Mouse (Mus musculus) liver, embryonic 12.5 days (tissue): ENCODE data around the gene Lst1. TPM values are rescaled to one million over a fixed set of nuclear protein-coding genes. Genes with fewer than 3 reads are reported as not detected.

Experiments
- ATAC-seq: fragments of 200-750 bp; cut with Nextera tagmentation; 2 replicates; pipeline ENCODE4 v1.8.0; 2017; ENCODE audit warnings: moderate number of reproducible peaks, mild to moderate bottlenecking, moderate library complexity
- H3K27ac ChIP-seq: fragments of 300-500 bp; sonication (generic); 2 replicates; pipeline ENCODE4 v1.5.1; 2016; ENCODE audit warnings: mild to moderate bottlenecking
- H3K27me3 ChIP-seq: fragments of 300-500 bp; sonication (generic); replicated peaks from 2 replicates; pipeline ENCODE4 v1.6.1; 2016; ENCODE audit warnings: mild to moderate bottlenecking, moderate library complexity
- H3K36me3 ChIP-seq: fragments of 300-500 bp; sonication (generic); 2 replicates; pipeline ENCODE4 v1.6.1; 2016; ENCODE audit warnings: mild to moderate bottlenecking, moderate library complexity
- H3K4me1 ChIP-seq: fragments of 300-500 bp; sonication (generic); 2 replicates; pipeline ENCODE4 v1.6.1; 2016
- H3K4me2 ChIP-seq: fragments of 300-500 bp; sonication (generic); 2 replicates; pipeline ENCODE4 v1.6.1; 2016; ENCODE audit warnings: mild to moderate bottlenecking, moderate library complexity
- H3K4me3 ChIP-seq: fragments of 300-500 bp; sonication (generic); 2 replicates; pipeline ENCODE4 v1.5.1; 2016; ENCODE audit warnings: mild to moderate bottlenecking, moderate library complexity
- H3K9ac ChIP-seq: fragments of 300-500 bp; sonication (generic); 2 replicates; pipeline ENCODE4 v1.6.1; 2016; ENCODE audit warnings: mild to moderate bottlenecking, moderate library complexity
- H3K9me3 ChIP-seq: fragments of 300-500 bp; sonication (generic); replicated peaks from 2 replicates; pipeline ENCODE4 v1.6.1; 2016; ENCODE audit warnings: mild to moderate bottlenecking, moderate library complexity
- WGBS: fragments of 180-500 bp; shearing (Covaris S2); methylation state at CpG from one replicate; pipeline ENCODE4 v1.1.7; 2016; ENCODE audit not compliant: insufficient replicate concordance; 5-methylcytosine and 5-hydroxymethylcytosine counted together
- polyA plus RNA-seq: library from polyadenylated mRNA; unstranded; fragments of >200 nt; fragmentation: Nextera tagmentation; extraction: Ambion mirVana; gene quantifications from 2 replicates; pipeline ENCODE4 v1.2.1, GENCODE M21; 2016

Gene Lst1
- polyA plus RNA-seq, 1 experiment from 2014 or later, result 23.7 TPM

DNA sequence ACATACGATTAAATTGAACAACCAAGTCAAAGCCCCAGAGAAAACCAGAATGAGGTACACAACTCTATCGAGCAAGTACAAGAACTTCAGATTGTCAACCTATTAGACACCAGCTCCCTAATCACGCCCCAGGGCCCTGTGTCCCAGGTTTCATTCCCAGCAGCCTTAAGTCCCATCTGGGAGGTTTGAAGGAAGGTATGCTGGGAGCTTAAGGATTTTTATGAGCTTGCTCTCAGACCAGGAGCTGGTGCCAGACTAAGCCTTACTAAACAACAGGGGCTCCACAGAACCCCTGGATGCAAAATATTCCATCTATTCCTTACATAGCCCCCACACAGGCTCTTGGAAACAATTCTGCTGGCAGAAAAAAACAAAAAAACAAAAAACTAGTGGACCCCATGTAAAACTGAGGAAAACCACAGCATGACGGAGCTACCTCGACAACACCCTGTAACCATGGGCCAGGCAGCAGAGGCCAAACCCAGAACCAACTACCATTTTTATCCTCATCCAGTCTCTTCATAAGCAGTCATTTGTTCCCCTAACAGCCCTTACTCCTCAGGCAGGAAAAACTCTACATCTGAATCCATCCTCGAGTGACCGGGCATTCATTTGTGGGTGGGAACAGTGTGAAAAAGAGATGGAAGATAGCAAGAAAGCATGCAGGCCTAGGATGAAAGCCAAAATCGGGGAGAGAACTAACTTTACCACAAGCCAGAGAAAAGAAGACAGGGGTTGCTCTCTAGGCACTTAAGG, 24.7 kb downstream of the Lst1 start:
- peak overlapping the region; percentile 99 for H3K9ac ChIP-seq
- no peaks in the 10 kb centered on the region for H3K27me3 ChIP-seq
- no peak for ATAC-seq
- whole genome bisulfite sequencing, result 15% methylated on average over 8 of the region's 8 CpGs
- H3K36me3 ChIP-seq, result peaks cover 44% of the 10 kb centered on the region
- peak overlapping the region; percentile 96 for H3K4me3 ChIP-seq
- H3K9me3 ChIP-seq, result no peaks in the 10 kb centered on the region
- peak overlapping the region; percentile 78 for H3K4me2 ChIP-seq
- peaks cover 39% of the 10 kb centered on the region for H3K4me1 ChIP-seq
- peak overlapping the region; percentile 95 for H3K27ac ChIP-seq

DNA sequence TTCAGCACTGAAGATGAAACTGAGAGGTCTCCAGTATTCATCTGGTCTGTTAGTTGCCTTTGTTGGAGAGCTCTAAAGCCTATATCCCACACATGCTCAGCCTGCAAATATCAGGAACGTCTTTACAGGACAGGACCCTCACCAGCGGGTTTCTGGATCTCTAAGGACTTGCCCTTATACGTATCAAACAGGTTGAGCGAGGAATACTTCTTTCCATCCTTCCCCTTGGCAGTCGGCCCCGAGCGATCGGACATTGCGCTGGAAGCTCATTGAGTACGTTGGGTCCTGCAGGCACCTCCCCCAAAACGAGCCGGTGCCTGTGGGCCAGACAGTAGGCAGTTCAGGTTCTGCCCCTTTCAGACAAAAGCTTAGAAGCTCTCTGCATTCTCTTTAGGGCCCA, 25.5 kb downstream of the Lst1 start:
- H3K27ac ChIP-seq, result no peak overlapping the region; the same call in 1 of the 2 replicates
- no peaks in the 10 kb centered on the region for H3K9me3 ChIP-seq
- peaks cover 39% of the 10 kb centered on the region for H3K4me1 ChIP-seq
- peak overlapping the region; percentile 99 for H3K9ac ChIP-seq
- peaks cover 52% of the 10 kb centered on the region for H3K36me3 ChIP-seq
- H3K4me3 ChIP-seq, result peak overlapping the region; percentile 96
- peak overlapping the region; percentile 78 for H3K4me2 ChIP-seq
- 64% methylated on average over 12 of the region's 12 CpGs for WGBS
- ATAC-seq, result no peak
- no peaks in the 10 kb centered on the region for H3K27me3 ChIP-seq

DNA sequence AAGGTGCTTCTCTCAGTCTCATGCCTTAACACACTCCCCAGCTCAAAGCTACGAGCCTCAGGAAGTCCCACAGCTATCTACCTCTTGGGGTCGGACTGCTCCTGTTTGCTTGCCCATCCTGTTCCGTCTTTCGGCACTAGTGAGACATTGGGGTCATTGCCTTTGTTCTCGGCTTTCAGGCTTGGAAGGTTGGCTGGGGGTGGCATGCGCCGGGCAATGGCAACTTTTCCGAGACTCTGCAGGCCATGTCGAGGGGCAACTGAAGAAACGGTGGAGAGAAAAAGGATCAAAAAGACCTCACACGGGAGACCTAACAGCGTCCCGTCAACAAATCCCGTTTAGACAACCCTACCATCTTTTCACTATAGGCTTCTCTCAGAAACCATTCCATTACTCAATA, 26.1 kb downstream of the Lst1 start:
- Histone ChIP-seq H3K4me3 (0 out of 2 replicates have a peak overlapping the region, but pooled peaks have one; percentile 3), H3K9me3 (no peaks in the 10 kb centered on the region), H3K36me3 (peaks cover 58% of the 10 kb centered on the region), H3K27ac (no peak overlapping the region), H3K4me2 (peak overlapping the region; percentile 78), H3K9ac (peak overlapping the region; percentile 99; the same call in 1 of the 2 replicates), H3K4me1 (peaks cover 39% of the 10 kb centered on the region), H3K27me3 (no peaks in the 10 kb centered on the region)
- ATAC-seq, result no peak
- WGBS, result 80% methylated on average over 14 of the region's 14 CpGs

DNA sequence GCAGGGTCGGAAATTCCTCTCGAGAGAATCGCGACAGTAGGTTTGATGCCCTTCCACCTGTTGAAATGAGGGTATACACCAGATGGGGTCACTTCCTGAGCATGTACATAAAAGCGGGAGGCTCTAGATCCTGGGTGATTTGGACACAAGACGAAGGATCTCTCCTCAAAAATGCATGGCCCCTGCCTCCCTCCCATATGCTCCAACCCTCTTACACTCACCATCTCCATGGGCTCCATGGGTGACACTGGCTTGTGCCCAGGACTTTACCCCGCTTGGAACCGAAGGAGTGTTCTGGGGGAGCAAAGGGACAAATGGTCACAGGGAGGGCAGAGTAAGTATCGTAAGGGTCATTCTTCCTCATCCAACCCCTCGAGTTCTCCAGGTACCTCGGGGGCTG, 26.8 kb downstream of the Lst1 start:
- H3K4me3 ChIP-seq, result no peak overlapping the region

DNA sequence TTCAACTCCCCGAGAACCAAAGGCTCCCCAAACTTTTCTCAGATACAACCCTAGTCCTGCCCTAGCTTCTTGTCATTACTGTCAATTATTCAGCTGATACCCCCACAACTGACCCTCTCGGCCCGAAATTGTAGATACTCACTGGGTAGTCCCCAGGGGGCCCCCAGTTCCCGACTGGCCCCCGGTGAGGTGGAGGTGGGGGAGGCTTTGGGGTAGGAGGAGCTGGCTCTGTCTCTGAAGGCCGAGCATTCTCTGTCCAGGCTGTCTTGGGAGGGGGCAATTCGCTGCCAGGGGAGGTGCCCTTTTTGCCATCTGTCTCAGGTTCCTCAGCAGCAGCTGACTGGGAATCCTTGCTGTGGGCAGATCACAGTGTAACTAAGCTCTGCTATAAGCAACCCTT, 28.6 kb downstream of the Lst1 start:
- Histone ChIP-seq H3K4me1 (peaks cover 30% of the 10 kb centered on the region), H3K4me3 (no peak overlapping the region), H3K4me2 (no peak overlapping the region), H3K27me3 (no peaks in the 10 kb centered on the region), H3K36me3 (peaks cover 83% of the 10 kb centered on the region), H3K9ac (no peak overlapping the region), H3K27ac (no peak overlapping the region), H3K9me3 (no peaks in the 10 kb centered on the region)
- no peak for ATAC-seq
- WGBS, result 80% methylated on average over 7 of the region's 7 CpGs

More for the DNA sequence above, 26.8 kb downstream of the Lst1 start:
- Histone ChIP-seq H3K4me1 (peaks cover 39% of the 10 kb centered on the region), H3K9me3 (no peaks in the 10 kb centered on the region), H3K27ac (no peak overlapping the region), H3K4me2 (no peak overlapping the region), H3K27me3 (no peaks in the 10 kb centered on the region), H3K9ac (0 out of 2 replicates have a peak overlapping the region, but pooled peaks have one; percentile 15), H3K36me3 (peaks cover 65% of the 10 kb centered on the region)
- WGBS, result 86% methylated on average over 11 of the region's 11 CpGs
- ATAC-seq, result no peak

DNA sequence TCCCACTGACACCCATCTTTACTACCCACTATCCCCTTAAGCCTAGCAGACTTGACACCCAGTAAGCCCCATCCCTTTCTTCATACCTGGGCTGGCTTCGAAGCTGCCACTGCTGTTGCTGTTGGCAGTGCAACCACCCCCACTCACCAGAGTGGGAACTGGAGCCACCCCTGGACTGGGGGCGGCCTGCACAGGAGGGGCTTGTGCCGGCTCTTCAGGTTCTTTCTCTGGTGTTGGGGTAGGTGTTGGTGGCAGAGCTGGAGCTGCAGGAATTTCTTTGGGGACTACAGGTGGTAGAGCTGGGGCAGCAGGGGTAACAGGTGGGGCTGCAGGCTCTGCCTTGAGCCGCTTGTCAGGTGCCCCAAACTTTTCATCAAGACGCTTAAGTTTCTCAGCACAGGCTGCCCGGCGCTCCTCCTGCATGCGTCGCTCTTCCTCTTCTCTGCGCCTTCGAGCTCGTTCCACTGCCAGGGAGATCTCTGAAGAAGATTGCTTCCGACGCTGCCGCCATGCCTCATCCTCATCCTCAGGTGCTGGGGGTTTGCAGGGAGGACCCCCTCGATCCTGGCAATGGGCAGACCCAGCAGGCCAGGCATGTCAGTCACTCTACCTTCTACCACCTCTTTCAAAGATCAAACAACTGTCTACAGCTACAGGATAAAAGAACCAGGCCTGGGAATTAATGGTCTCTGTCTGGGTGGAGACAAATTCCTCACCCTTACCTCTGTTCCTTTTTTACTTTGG, 29.2 kb downstream of the Lst1 start:
- Histone ChIP-seq H3K36me3 (peaks cover 89% of the 10 kb centered on the region), H3K9ac (no peak overlapping the region), H3K9me3 (no peaks in the 10 kb centered on the region), H3K27ac (no peak overlapping the region), H3K4me2 (no peak overlapping the region), H3K4me3 (no peak overlapping the region), H3K27me3 (no peaks in the 10 kb centered on the region), H3K4me1 (peaks cover 30% of the 10 kb centered on the region)
- 84% methylated on average over 16 of the region's 16 CpGs for WGBS
- ATAC-seq, result no peak

DNA sequence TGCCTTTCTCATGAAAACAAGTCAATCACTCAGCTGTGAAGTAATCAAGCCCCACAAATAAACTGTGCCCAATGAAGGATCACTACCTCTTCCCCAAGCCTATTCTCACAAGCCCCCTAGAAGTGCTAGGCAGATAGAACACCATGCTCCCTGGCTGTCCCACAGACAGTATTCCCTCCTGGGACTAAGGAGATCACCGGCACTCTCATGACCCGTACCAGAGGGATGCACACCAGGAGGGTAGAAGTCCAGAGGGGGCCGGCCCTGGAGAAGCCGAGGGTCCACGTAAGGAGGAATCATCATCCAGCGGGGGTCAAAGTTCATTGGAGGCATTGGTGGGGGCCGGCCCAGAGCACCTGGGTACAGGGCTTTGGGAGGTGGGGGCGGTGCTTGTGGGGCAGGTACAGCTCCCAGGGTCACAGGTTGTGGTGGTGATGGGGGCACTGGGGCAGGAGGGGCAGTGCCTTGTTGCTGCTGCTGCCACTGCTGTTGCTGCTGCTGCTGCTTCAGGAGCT, 30.5 kb downstream of the Lst1 start:
- no peaks in the 10 kb centered on the region for H3K9me3 ChIP-seq
- H3K9ac ChIP-seq, result no peak overlapping the region
- no peak overlapping the region for H3K27ac ChIP-seq
- no peak for ATAC-seq
- WGBS, result 85% methylated on average over 8 of the region's 8 CpGs
- H3K36me3 ChIP-seq, result peaks cover 100% of the 10 kb centered on the region
- peaks cover 17% of the 10 kb centered on the region for H3K4me1 ChIP-seq
- no peak overlapping the region for H3K4me2 ChIP-seq
- H3K27me3 ChIP-seq, result no peaks in the 10 kb centered on the region
- no peak overlapping the region for H3K4me3 ChIP-seq

DNA sequence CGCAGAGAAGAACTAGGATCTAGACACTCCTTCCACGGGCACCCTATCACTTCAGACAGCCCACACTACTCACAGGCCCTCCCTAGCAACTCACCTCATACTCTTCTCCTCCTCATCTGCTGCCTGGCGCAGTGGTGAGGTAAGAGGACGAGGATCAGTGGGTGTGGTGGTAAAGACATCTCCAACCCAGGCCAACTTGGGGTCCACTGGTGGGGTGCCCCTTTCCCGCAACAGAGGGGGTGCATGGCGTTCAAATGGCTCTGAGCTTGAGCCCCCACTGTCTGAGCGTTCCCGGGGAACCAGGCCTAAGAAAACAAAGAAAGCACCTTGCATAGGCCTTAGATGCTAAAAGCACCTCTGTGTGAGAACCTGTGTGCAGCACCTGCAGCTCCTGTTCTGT, 31.0 kb downstream of the Lst1 start:
- Histone ChIP-seq H3K9me3 (no peaks in the 10 kb centered on the region), H3K4me3 (no peak overlapping the region), H3K9ac (no peak overlapping the region), H3K27ac (no peak overlapping the region), H3K4me2 (no peak overlapping the region), H3K27me3 (no peaks in the 10 kb centered on the region), H3K36me3 (peaks cover 100% of the 10 kb centered on the region), H3K4me1 (peaks cover 12% of the 10 kb centered on the region)
- ATAC-seq, result no peak
- 86% methylated on average over 8 of the region's 8 CpGs for WGBS

DNA sequence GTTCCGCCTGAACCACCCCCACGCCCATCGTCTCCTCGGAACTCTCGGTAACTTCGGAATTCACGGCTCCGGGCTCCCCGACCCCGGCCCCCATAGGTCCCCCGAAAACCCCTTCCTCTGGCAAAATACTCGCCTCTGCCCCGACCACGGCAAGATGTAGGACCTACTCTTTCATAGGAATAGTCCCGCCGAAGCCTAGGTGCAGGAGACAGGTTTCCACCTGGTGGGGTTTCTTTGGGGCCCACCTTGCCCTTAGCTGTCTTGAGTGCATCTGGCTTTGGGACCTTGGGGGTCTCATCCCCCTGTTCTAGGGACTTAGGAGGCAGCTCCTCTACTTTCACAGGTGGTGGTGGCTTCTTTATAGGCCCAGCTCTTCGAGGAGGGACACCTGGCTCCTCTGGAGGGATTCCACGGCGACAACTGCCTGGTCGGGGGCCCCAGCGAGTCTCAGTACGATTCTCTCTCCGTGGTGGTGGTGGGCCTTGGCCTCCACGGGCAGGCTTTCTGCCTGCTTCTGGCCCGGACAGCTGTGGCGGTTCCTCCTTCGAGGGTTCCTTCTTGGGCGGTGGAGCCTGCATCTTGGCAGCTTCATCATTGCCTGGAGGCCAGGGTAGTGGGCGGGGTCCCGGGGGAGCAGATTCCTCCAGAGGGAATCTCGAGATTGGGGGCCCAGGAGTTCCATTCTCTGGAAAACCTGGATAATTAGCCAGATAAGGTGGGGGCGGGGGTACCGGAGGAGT, 31.6 kb downstream of the Lst1 start:
- no peak overlapping the region for H3K27ac ChIP-seq
- H3K4me3 ChIP-seq, result no peak overlapping the region
- 86% methylated on average over 33 of the region's 33 CpGs for WGBS
- H3K27me3 ChIP-seq, result no peaks in the 10 kb centered on the region
- no peaks in the 10 kb centered on the region for H3K9me3 ChIP-seq
- H3K36me3 ChIP-seq, result peaks cover 100% of the 10 kb centered on the region
- ATAC-seq, result no peak
- H3K9ac ChIP-seq, result no peak overlapping the region
- no peak overlapping the region for H3K4me2 ChIP-seq
- peaks cover 6% of the 10 kb centered on the region; the same call in 1 of the 2 replicates for H3K4me1 ChIP-seq

DNA sequence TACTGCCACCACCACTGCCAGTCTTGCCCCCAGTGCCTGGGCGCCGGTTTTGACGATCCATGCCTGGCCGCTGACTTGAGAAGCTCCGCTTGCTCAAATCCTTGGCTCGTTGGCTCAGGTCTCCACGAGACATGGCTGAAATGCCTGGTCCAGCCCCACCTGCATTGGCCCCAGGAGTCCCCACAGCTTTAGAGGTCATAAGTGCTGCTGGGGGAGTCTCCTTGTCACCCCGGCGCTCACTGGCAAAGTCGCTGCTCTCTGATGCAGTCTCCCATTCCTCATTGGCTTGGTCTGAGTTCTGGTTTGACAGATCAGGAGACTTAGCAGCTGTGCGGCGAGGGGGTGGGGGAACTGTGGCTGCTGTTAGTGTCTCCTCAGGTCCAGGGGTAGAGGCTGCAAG, 32.8 kb downstream of the Lst1 start:
- 94% methylated on average over 12 of the region's 12 CpGs for WGBS
- no peak for ATAC-seq
- Histone ChIP-seq H3K4me2 (no peak overlapping the region), H3K27me3 (no peaks in the 10 kb centered on the region), H3K36me3 (peaks cover 99% of the 10 kb centered on the region), H3K4me1 (peaks cover 5% of the 10 kb centered on the region; the same call in 1 of the 2 replicates), H3K9me3 (no peaks in the 10 kb centered on the region), H3K27ac (no peak overlapping the region), H3K9ac (no peak overlapping the region), H3K4me3 (no peak overlapping the region)

DNA sequence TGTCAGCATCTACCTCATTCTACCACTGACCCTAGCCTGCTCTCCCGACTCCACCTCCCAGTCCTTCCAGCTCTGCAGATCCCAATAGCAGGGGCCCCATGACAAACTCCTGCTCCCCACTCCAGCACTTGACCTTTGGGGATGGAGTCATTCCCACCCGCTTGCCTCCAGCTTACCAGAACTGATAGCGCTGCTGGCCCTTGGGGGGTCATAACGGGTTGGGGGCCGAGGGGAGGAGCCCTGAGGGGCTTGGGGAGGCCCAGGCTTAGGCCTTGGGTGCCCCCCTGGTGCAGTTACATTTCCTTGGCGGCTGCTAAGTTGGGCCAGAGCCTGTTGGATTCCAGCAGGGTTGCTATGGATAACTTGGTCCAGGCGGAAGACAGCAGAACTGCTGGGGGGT, 33.6 kb downstream of the Lst1 start:
- no peak overlapping the region for H3K9ac ChIP-seq
- 90% methylated on average over 7 of the region's 7 CpGs for WGBS
- peaks cover 5% of the 10 kb centered on the region; the same call in 1 of the 2 replicates for H3K4me1 ChIP-seq

More for the DNA sequence above, 33.6 kb downstream of the Lst1 start:
- H3K36me3 ChIP-seq, result peaks cover 99% of the 10 kb centered on the region
- ATAC-seq, result no peak
- no peak overlapping the region for H3K27ac ChIP-seq
- H3K4me2 ChIP-seq, result no peak overlapping the region
- no peaks in the 10 kb centered on the region for H3K9me3 ChIP-seq
- no peaks in the 10 kb centered on the region for H3K27me3 ChIP-seq
- no peak overlapping the region for H3K4me3 ChIP-seq
